Mouse (Mus musculus) mouse trophoblast stem cell (cell line): ENCODE results near the gene Lmln.
"Not testable (repeated sequence)": the region's sequence is repeated elsewhere in the genome, so short reads cannot be mapped to it uniquely, and the experiment has no call there.

Experiments used
- in situ Hi-C, 2 experiments: fragments of 300-500 bp; cut with MseI, MboI; formaldehyde crosslinking; loops; 2 replicates in 1 of 2; 3 replicates in 1 of 2; pipeline ENCODE4 v1.15.1; 2025

The Lmln gene

DNA sequence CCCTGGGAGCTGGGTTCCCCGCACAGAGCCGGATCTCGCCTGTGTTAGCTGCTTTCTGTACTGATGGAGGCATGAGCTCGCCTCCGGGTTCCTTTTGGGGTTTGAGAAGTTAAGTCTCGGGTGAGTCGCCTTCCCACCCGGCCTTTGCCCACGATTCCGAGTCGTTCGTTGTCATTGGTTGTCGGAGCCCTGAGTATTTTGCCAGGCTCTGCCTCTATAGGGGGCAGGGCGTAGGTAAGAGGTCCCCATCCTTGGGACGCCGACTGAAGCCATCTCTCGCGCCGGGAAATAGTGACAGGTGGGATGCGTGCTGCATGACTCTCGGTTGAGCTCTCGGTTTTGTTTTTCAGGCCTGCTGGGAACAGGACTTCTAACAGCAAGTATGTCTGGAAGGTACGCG lies 5.5 kb upstream of the Lmln start:
- in situ Hi-C loops: no loop called here

- in situ Hi-C loops: no loop called here
These were observed 4.3 kb upstream of the Lmln start for GRCm38 (mm10) chr16:33058033-33058432.

DNA sequence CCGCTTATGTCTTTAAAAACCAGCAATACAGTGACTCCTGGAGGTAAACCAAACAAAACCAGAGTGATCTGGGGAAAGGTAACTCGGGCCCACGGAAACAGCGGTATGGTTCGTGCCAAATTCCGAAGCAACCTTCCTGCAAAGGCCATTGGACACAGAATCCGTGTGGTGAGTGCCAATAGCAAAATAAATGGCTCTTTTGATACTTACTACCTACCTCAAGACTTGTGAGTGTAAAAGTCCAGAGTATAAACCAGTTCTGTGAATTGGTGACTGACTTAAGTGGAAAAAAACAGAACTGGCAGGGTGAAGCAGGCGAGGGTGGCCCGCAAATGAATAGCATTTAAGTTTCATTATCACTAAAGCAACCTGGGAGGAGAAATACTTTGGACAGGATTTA lies 3.7 kb upstream of the Lmln start:
- in situ Hi-C loops: not testable (repeated sequence)

DNA sequence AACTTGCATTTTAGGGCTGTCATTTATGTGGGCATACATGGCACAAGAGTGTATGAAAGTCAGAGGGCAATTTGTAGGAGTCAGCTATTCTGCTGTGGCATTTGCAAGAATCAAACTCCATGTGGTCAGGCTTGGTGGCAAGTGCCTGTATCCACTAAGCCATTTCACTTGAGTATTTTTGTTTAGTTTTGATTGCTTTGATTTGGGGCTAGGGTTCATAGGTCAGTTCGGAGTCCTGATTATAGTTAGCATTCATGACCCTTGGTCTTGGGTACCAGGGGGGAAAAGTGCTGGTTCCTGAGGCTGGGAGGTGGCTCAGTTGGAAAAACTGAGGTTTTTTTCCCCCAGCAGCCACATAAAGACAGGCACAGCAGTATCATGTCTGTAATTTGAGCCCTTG lies 2.9 kb upstream of the Lmln start:
- in situ Hi-C loops: no loop called here

DNA sequence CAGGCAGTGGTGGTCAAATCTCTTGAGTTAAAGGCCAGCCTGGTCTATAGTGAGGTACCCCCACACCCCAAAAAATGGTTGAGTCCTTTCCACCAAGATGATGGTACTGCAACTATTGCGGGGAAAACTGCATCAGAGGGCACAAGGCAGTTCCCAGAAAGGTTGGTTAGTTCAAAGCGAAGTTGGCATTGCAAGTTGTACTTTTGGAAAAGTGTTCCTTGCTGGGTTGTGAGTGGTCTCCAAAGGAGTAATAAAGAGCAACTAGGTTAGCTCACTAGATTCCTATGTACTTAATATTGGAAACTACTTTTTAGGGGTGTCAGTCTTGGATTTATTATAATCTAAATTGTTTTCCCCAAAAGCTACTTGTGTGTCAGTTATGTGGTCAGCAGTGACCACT lies 1.4 kb upstream of the Lmln start:
- in situ Hi-C loops: no loop called here

DNA sequence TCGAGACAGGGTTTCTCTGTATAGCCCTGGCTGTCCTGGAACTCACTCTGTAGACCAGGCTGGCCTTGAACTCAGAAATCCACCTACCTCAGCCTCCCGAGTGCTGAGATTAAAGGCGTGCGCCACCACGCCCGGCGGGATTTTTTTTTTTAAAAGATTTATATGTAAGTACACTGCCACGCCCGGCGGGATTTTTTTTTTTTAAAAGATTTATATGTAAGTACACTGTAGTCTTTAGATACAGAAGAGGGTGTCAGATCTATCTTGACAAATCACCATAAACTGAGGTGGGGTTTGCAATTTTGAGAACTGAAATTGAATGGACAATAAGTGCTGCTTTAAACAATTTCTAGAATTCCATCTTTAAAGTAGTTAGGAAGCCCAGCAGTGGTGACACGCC lies 921 bp upstream of the Lmln start:
- in situ Hi-C loops: no loop called here

DNA sequence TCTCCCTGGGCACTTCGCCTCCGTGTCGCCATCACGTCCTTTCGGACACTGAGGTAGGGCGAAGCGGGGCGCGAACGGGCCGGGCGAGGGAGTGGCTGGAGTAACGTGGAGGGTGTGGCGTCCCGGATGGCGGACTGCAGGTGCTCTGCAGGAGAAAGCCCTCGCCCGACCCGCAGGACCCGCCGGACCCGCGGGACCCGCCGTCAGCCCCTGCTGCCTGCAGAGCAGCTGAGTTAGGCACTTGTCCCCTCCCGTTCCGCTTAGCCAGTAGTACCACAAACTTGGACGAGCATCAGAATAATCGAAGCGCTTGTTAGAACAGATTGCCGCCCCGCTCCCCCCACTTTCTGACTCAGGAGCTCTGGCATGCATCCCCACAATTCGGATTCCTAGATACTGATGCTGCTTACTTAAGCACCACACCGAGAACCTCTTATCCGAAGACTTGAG lies 386 bp downstream of the Lmln start:
- in situ Hi-C loops: no loop called here

GRCm38 (mm10) chr16:33063267-33063666 lies 946 bp downstream of the Lmln start:
- in situ Hi-C loops: no loop called here

- in situ Hi-C loops: no loop called here
These were observed 2.3 kb downstream of the Lmln start for GRCm38 (mm10) chr16:33064636-33065035.

GRCm38 (mm10) chr16:33070928-33071327 lies 8.6 kb downstream of the Lmln start:
- in situ Hi-C loops: no loop called here

DNA sequence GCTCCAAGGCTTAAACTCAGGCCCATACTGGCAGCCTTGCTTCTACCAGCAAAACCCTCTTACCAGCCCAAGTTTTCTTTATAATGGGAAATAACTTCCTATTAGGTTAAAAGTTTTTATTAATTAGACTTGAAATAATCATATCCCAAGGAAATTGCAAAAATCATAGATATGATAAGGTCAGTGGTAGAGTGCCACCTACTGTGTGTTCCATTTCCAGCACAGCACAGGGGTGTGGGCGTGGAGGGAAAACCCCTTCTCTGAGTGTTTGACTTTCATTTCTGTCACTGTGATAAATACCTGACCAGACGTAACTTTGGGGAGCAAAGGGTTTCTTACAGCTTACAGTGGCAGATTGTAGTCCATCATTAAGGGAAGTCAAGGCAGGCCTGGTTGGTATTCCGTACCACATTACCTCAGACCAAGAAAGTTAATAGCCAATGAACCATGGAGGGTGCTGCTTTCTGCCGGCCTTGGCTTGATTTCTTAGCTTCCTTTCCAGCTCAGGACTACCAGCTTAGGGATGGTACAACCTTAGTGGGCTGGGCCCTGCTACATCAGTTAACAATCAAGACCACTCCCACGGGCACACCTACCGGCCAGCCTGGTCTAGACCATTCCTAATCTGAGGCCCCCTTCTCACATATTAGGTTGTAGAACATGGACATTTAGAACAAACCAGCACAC lies 10.7 kb downstream of the Lmln start:
- in situ Hi-C loops: no loop called here

- in situ Hi-C loops: no loop called here
These were observed 12.6 kb downstream of the Lmln start for GRCm38 (mm10) chr16:33074967-33075366.

- in situ Hi-C loops: no loop called here
These were observed 13.8 kb downstream of the Lmln start for GRCm38 (mm10) chr16:33076078-33076477.

DNA sequence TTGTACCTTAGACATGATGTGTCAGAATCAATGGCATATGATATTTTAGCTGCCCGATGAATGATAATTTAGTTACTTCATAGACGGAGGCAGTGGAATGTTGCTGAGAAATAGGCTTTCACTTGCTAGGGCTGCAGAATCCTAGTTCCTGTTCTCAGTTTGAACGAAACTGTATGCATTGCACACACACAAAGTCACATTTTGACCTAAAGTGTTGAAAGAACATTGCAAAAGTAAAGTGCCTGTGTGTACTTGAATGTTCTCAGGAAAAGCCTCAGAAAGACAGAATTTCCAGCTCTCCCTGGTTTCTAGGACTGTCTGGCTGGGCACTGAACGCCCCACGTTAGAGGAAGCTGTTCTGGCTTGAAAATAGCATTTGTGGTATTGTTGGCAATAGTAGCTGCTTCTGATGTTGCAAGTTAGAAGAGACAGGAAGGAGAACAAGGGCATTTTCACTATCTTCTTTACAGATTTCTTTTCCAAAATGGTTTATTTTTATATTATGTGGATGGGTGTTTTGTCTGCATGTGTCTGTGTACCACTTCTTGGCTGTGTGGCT lies 14.8 kb downstream of the Lmln start:
- in situ Hi-C loops: no loop called here

DNA sequence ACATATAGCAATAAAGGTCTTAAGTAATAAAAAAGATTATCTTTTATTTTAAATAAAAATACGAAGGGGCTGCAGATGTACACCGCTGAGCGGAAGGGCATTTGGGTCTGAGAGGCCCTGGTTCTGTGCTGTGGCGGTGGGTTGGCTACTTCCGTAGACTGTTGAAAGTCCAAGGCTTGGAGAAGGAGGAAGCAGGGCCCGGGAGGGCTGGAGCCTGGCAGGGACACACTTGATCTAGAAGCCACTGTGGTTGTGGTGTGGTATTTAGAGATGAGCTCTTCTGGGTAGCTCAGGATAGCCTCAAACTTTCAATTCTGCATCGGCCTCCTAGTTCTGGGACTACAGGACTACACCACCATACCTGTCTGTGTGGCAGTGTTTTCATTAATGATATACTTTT lies 17.7 kb downstream of the Lmln start:
- in situ Hi-C loops: no loop called here

GRCm38 (mm10) chr16:33082951-33083350 lies 20.6 kb downstream of the Lmln start:
- in situ Hi-C loops: no loop called here

- in situ Hi-C loops: no loop called here
These were observed 21.7 kb downstream of the Lmln start for GRCm38 (mm10) chr16:33083996-33084395.

DNA sequence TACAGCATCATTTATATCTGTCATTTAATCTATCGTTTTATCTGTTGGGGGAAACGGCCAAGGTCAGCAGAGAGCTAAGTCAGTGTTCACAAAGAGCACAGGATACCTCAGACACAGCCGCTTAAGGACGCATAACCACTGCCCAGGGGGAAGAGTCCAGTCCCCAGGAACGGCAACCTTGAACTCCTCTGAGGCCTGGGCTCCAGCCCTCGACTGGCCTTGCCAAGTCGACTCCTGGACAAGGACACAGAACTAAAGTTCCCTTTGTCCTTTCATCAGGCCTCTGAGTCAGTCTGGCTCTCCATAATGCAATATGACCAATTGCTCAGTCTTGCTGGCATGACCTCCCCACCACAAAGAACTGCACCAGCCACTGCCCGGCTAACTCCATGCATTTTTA lies 23.3 kb downstream of the Lmln start:
- in situ Hi-C loops: no loop called here

GRCm38 (mm10) chr16:33113726-33114125 lies 51.4 kb downstream of the Lmln start:
- in situ Hi-C loops: no loop called here

DNA sequence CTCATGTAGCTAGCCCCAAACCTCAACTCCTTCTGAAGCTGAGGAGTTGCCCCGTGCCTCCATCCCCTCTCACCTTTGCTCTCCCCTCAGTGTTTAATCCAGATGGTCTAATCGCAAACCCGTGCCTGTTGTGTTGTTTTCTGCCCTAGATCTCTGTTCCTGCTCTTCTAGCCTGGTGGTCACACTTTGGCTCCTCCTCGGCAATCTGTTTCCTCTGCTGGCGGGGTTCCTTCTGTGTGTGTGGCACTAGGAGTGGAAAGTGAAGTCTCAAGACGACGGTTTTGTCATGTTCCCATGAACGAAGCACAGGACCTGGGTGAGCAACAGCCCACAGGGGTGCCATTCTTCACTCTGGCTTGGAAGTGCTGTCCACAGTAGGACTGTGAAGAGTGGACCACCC lies 61.1 kb downstream of the Lmln start:
- in situ Hi-C loops: no loop called here

GRCm38 (mm10) chr16:33123938-33124820 lies 61.9 kb downstream of the Lmln start:
- in situ Hi-C loops: no loop called here

GRCm38 (mm10) chr16:33127052-33127451 lies 64.7 kb downstream of the Lmln start:
- in situ Hi-C loops: no loop called here

DNA sequence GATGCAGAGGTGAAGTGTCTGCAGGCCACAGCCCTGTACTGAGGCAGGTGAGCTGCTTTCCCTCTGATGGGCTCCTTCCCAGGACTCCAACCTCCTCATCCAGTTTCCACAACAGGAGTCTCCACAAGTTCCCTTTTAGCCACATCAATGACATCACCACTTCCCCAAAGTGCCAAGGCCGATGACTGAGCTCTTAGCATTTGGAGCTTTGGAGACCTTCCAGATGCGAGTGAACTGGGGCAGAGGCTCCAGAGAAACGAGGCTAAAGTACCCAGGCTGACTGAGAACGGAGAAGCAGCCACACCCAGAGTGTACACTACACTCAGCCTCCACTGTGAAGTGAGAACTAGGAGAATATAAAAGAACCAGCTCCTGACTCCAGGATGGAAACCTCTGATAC lies 68.4 kb downstream of the Lmln start:
- in situ Hi-C loops: no loop called here
